Mouse (Mus musculus) MEL (cell line): ENCODE data around the gene Slco3a1. TPM values are rescaled to one million over a fixed set of nuclear protein-coding genes. Genes with fewer than 3 reads are reported as not detected.

Source experiments
- DNase-seq: peaks from one replicate; pipeline ENCODE4 v3.0.0; 2011; ENCODE audit warnings: low read depth, low spot score
- H3K27ac ChIP-seq: 2 replicates; pipeline ENCODE4 v1.5.1; 2012; ENCODE audit warnings: low read depth, mild to moderate bottlenecking, control low read depth, low read length, moderate library complexity; ENCODE audit not compliant: control insufficient read depth
- H3K27me3 ChIP-seq, 2 experiments: fragments of 150-350 bp in 1 of 2; sonication (generic) in 1 of 2; 2 replicates each; pipeline ENCODE4 v1.6.1; 2012; ENCODE audit warnings: low read length in 2 of 2, mild to moderate bottlenecking in 2 of 2, improper control_type of control experiment in 1 of 2, moderate library complexity in 1 of 2; ENCODE audit not compliant: insufficient read depth in 2 of 2, control insufficient read depth in 1 of 2
- H3K36me3 ChIP-seq, 2 experiments: 2 replicates each; pipeline ENCODE4 v1.6.1; 2012 to 2014; ENCODE audit warnings: low read length in 2 of 2, improper control_type of control experiment in 1 of 2, inconsistent platforms in 1 of 2, mild to moderate bottlenecking in 1 of 2; ENCODE audit not compliant: insufficient read depth in 2 of 2, control insufficient read depth in 1 of 2
- H3K4me1 ChIP-seq, 2 experiments: fragments of 150-350 bp in 1 of 2; sonication (generic) in 1 of 2; 2 replicates each; pipeline ENCODE4 v1.6.1; 2012; ENCODE audit warnings: low read length in 2 of 2, improper control_type of control experiment in 1 of 2, mild to moderate bottlenecking in 1 of 2; ENCODE audit not compliant: insufficient read depth in 2 of 2, control insufficient read depth in 1 of 2
- H3K4me3 ChIP-seq, 2 experiments: fragments of 150-350 bp in 1 of 2; sonication (generic) in 1 of 2; 2 replicates each; pipeline ENCODE4 v1.5.1; 2012; ENCODE audit warnings: low read depth in 2 of 2, low read length in 2 of 2, mild to moderate bottlenecking in 2 of 2, moderate library complexity in 2 of 2, control low read depth in 1 of 2, improper control_type of control experiment in 1 of 2; ENCODE audit not compliant: control insufficient read depth in 1 of 2, insufficient read depth in 1 of 2
- H3K79me2 ChIP-seq: 2 replicates; pipeline ENCODE4 v1.6.1; 2012; ENCODE audit warnings: mild to moderate bottlenecking, low read length, moderate library complexity; ENCODE audit not compliant: control insufficient read depth, poor library complexity, insufficient read depth
- H3K9ac ChIP-seq: 2 replicates; pipeline ENCODE4 v1.6.1; 2012; ENCODE audit warnings: low read depth, mild to moderate bottlenecking, control low read depth, low read length, moderate library complexity; ENCODE audit not compliant: control insufficient read depth, poor library complexity, severe bottlenecking
- H3K9me3 ChIP-seq: fragments of 150-350 bp; sonication (generic); replicated peaks from 2 replicates; pipeline ENCODE4 v1.6.1; 2012; ENCODE audit warnings: mild to moderate bottlenecking, low read length, improper control_type of control experiment, moderate library complexity; ENCODE audit not compliant: insufficient read depth
- CHD1 ChIP-seq: IDR thresholded peaks from 2 replicates; pipeline ENCODE4 v1.6.1; 2012; ENCODE audit warnings: low read depth, mild to moderate bottlenecking, inconsistent platforms, low read length, improper control_type of control experiment
- CTCF ChIP-seq, 3 experiments: IDR thresholded peaks in 2 of 3; conservative IDR thresholded peaks in 1 of 3; 2 replicates each; pipeline ENCODE4 v1.5.1; 2011 to 2012; ENCODE audit warnings: low read length in 3 of 3, low read depth in 2 of 3, mild to moderate bottlenecking in 2 of 3, improper control_type of control experiment in 1 of 3, inconsistent platforms in 1 of 3, mixed read lengths in 1 of 3, moderate library complexity in 1 of 3; ENCODE audit not compliant: control insufficient read depth in 1 of 3, insufficient read depth in 1 of 3, poor library complexity in 1 of 3, severe bottlenecking in 1 of 3
- ELF1 ChIP-seq: IDR thresholded peaks from 2 replicates; pipeline ENCODE4 v1.6.1; 2014; ENCODE audit warnings: low read depth, mild to moderate bottlenecking, inconsistent platforms, low read length, improper control_type of control experiment, moderate library complexity
- EP300 ChIP-seq, 2 experiments: IDR thresholded peaks; 2 replicates each; pipeline ENCODE4 v1.6.1; 2011; ENCODE audit warnings: improper control_type of control experiment in 2 of 2, low read length in 2 of 2, low read depth in 1 of 2, mild to moderate bottlenecking in 1 of 2
- ETS1 ChIP-seq: IDR thresholded peaks from 2 replicates; pipeline ENCODE4 v1.6.1; 2012; ENCODE audit warnings: low read depth, mild to moderate bottlenecking, inconsistent platforms, low read length, improper control_type of control experiment, moderate library complexity
- GATA1 ChIP-seq: IDR thresholded peaks from 2 replicates; pipeline ENCODE4 v1.6.1; 2011; ENCODE audit warnings: low read depth, low read length, improper control_type of control experiment
- JUND ChIP-seq: IDR thresholded peaks from 2 replicates; pipeline ENCODE4 v1.6.1; 2011; ENCODE audit warnings: low read depth, mild to moderate bottlenecking, improper control_type of control experiment, low read length
- MAFK ChIP-seq: IDR thresholded peaks from 2 replicates; pipeline ENCODE4 v1.6.1; 2011; ENCODE audit warnings: low read depth, mild to moderate bottlenecking, low read length, improper control_type of control experiment, borderline replicate concordance
- MAX ChIP-seq: IDR thresholded peaks from 2 replicates; pipeline ENCODE4 v1.6.1; 2011; ENCODE audit warnings: low read length, improper control_type of control experiment
- MYB ChIP-seq: IDR thresholded peaks from 2 replicates; pipeline ENCODE4 v1.6.1; 2011; ENCODE audit warnings: mild to moderate bottlenecking, low read depth, low read length, improper control_type of control experiment
- NELFE ChIP-seq: IDR thresholded peaks from 2 replicates; pipeline ENCODE4 v1.6.1; 2011; ENCODE audit warnings: low read depth, low read length, improper control_type of control experiment
- NRF1 ChIP-seq: IDR thresholded peaks from 2 replicates; pipeline ENCODE4 v1.6.1; 2014; ENCODE audit warnings: low read depth, mild to moderate bottlenecking, inconsistent platforms, low read length, improper control_type of control experiment, moderate library complexity; ENCODE audit not compliant: poor library complexity, insufficient read depth, severe bottlenecking
- POLR2A ChIP-seq, 2 experiments: IDR thresholded peaks; 2 replicates each; pipeline ENCODE4 v1.6.1; 2011 to 2012; ENCODE audit warnings: low read length in 2 of 2, mild to moderate bottlenecking in 2 of 2, control low read depth in 1 of 2, improper control_type of control experiment in 1 of 2, low read depth in 1 of 2, moderate library complexity in 1 of 2; ENCODE audit not compliant: control insufficient read depth in 1 of 2, insufficient read depth in 1 of 2, poor library complexity in 1 of 2
- POLR2AphosphoS2 ChIP-seq: IDR thresholded peaks from 2 replicates; pipeline ENCODE4 v1.6.1; 2011; ENCODE audit warnings: low read length, improper control_type of control experiment
- TAL1 ChIP-seq: IDR thresholded peaks from 2 replicates; pipeline ENCODE4 v1.6.1; 2012; ENCODE audit warnings: mild to moderate bottlenecking, inconsistent platforms, low read length, moderate library complexity, mixed read lengths
- TCF12 ChIP-seq: IDR thresholded peaks from 2 replicates; pipeline ENCODE4 v1.6.1; 2014; ENCODE audit warnings: low read depth, mild to moderate bottlenecking, inconsistent platforms, low read length, improper control_type of control experiment, moderate library complexity
- UBTF ChIP-seq: IDR thresholded peaks from 2 replicates; pipeline ENCODE4 v1.6.1; 2012; ENCODE audit warnings: low read depth, mild to moderate bottlenecking, inconsistent platforms, low read length, improper control_type of control experiment, moderate library complexity, borderline replicate concordance; ENCODE audit not compliant: insufficient read depth
- ZMIZ1 ChIP-seq: IDR thresholded peaks from 2 replicates; pipeline ENCODE4 v1.6.1; 2012; ENCODE audit warnings: low read depth, mild to moderate bottlenecking, inconsistent platforms, low read length, improper control_type of control experiment, moderate library complexity
- ZNF384 ChIP-seq: IDR thresholded peaks from 2 replicates; pipeline ENCODE4 v1.6.1; 2012; ENCODE audit warnings: low read depth, mild to moderate bottlenecking, inconsistent platforms, low read length, improper control_type of control experiment
- polyA plus RNA-seq, 2 experiments: library from polyadenylated mRNA; stranded (reverse) in 1 of 2; unstranded in 1 of 2; fragments of >175 nt in 1 of 2; fragments of >200 nt in 1 of 2; gene quantifications; 2 replicates each; pipeline versions ENCODE4 v1.2.1 to v1.2.4; 2012; ENCODE audit warnings: low replicate concordance in 2 of 2, low read depth in 1 of 2; ENCODE audit not compliant: insufficient read length in 2 of 2, insufficient read depth in 1 of 2, missing spikeins in 1 of 2
- total RNA-seq: library from RNA; depleted of rRNA; stranded (reverse); fragments of 300-350 nt; gene quantifications from 2 replicates; pipeline ENCODE4 v1.2.3, GENCODE M21; 2012

The Slco3a1 gene
- total and polyA plus RNA-seq, 3 experiments: 17.6 to 20.9 TPM; not detected in 1

DNA sequence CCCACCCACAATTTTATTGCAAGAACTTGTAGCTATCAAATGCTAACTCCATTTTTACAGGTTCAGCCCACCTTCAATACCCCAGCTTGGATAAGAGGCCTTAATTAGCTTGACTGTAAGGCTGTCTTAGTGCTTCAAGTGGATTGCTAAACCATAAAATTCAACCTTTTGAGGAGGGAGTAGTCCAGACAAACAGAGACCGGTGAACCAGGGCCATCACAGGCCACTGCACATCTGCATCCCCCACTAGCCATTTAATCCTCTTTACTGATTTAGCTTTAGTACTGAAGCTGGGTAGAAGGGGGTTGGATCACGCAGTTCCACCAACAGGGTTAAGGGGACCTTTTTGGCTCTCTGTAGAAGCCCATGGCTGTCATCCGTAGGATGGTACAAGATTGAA lies 222.3 kb downstream of the Slco3a1 start:
- no peak for TF ChIP-seq POLR2AphosphoS2
- no peak for TF ChIP-seq CTCF (IDR thresholded peaks at IDR 0.05 in 2 of 3, conservative IDR thresholded peaks at IDR 0.05 in 1 of 3; ENCODE audit: control insufficient read depth in 1 of 3, insufficient read depth in 1 of 3, low read depth in 2 of 3, low read length in 3 of 3, poor library complexity in 1 of 3, severe bottlenecking in 1 of 3)
- no peak for TF ChIP-seq JUND
- TF ChIP-seq ETS1: no peak
- TF ChIP-seq MAFK: no peak
- TF ChIP-seq TAL1: no peak
- no peak for TF ChIP-seq POLR2A (IDR thresholded peaks at IDR 0.05; ENCODE audit: control insufficient read depth in 1 of 2, insufficient read depth in 1 of 2, low read depth in 1 of 2, low read length in 2 of 2, poor library complexity in 1 of 2)
- TF ChIP-seq ELF1: no peak
- no peak for TF ChIP-seq ZNF384
- TF ChIP-seq TCF12: no peak
- no peak for TF ChIP-seq CHD1
- TF ChIP-seq MAX: no peak
- no peak for TF ChIP-seq ZMIZ1
- no peak for DNase-seq

GRCm38 (mm10) chr7:74330858-74331726 lies 223.5 kb downstream of the Slco3a1 start:
- H3K36me3 ChIP-seq: peaks cover 0 to 13% of the 10 kb centered on the region in 2 experiments

More for the DNA sequence above, 222.3 kb downstream of the Slco3a1 start:
- H3K79me2 ChIP-seq: no peaks in the 10 kb centered on the region
- no peak overlapping the region for H3K9ac ChIP-seq
- peaks cover 0 to 13% of the 10 kb centered on the region in 2 experiments for H3K36me3 ChIP-seq
- no peaks in the 10 kb centered on the region for H3K9me3 ChIP-seq
- no peak overlapping the region for H3K4me3 ChIP-seq
- H3K4me1 ChIP-seq: peaks cover 0 to 9% of the 10 kb centered on the region in 2 experiments; a peak in 2 of 4 replicates
- H3K27ac ChIP-seq: no peak overlapping the region
- no peaks in the 10 kb centered on the region for H3K27me3 ChIP-seq

More at GRCm38 (mm10) chr7:74330858-74331726, 223.5 kb downstream of the Slco3a1 start:
- Histone ChIP-seq H3K4me3 (no peak overlapping the region), H3K27ac (no peak overlapping the region), H3K9ac (no peak overlapping the region), H3K27me3 (no peaks in the 10 kb centered on the region), H3K9me3 (no peaks in the 10 kb centered on the region), H3K79me2 (no peaks in the 10 kb centered on the region), H3K4me1 (peaks cover 0 to 9% of the 10 kb centered on the region in 2 experiments; a peak in 2 of 4 replicates)
- TF ChIP-seq MAX (no peak), CTCF (IDR thresholded peaks at IDR 0.05 in 2 of 3, conservative IDR thresholded peaks at IDR 0.05 in 1 of 3; ENCODE audit: control insufficient read depth in 1 of 3, insufficient read depth in 1 of 3, low read depth in 2 of 3, low read length in 3 of 3, poor library complexity in 1 of 3, severe bottlenecking in 1 of 3) (no peak), ELF1 (no peak), GATA1 (no peak), TCF12 (no peak), MYB (no peak), EP300 (IDR thresholded peaks at IDR 0.05; ENCODE audit: low read depth in 1 of 2, low read length in 2 of 2) (no peak), NELFE (no peak), NRF1 (no peak), UBTF (no peak)
- DNase-seq: no peak
